Mouse (Mus musculus) thymus, adult 2 months (tissue): Measurements from ENCODE around the gene Zranb3.

Experiments used
- CTCF ChIP-seq: fragments of 200-500 bp; IDR thresholded peaks from 2 replicates; pipeline ENCODE4 v1.5.1; 2012; ENCODE audit warnings: mild to moderate bottlenecking, control low read depth, low read length, moderate library complexity, borderline replicate concordance; ENCODE audit not compliant: control insufficient read depth, poor library complexity, insufficient read depth; ENCODE audit errors: extremely low read depth
- POLR2A ChIP-seq: fragments of 200-500 bp; IDR thresholded peaks from 2 replicates; pipeline ENCODE4 v1.6.1; 2012; ENCODE audit warnings: mild to moderate bottlenecking, low read length, control low read depth, moderate library complexity; ENCODE audit not compliant: control insufficient read depth, poor library complexity, insufficient read depth; ENCODE audit errors: extremely low read depth

GRCm38 (mm10) chr1:128102641-128103461 is at the start of gene Zranb3, which contains the start of gene R3hdm1:
- TF ChIP-seq POLR2A, result peak; percentile 57
- peak; percentile 42; the same call in 1 of the 2 replicates for TF ChIP-seq CTCF
